ENCODE assay signal across 14 mouse cellular contexts in genomic region chr11:33860905-33861582, GRCm38 (mm10).
DNase-seq lines count a peak whose midpoint lies in the region; ATAC-seq lines count a peak whose summit lies in the region.
"Had no signal": no experiment of that assay in that cellular context is flagged by ENCODE, and none has a peak within 500 bp of the region (broad histone marks: within the 10 kb centered on the region; RNA-seq: fewer than 3 reads in every experiment).

No protein-coding gene starts in this region.

- no peaks in the 10 kb centered on the region for H3K27me3 ChIP-seq in heart, embryonic 16.5 days (ENCODE audit: control insufficient read depth, insufficient read depth, low read length)
- H3K27me3 ChIP-seq: limb, embryonic 15.5 days had no signal

- H3K9me3 ChIP-seq in heart, embryonic 16.5 days (replicated peaks; ENCODE audit: control insufficient read depth, low read length): no peaks in the 10 kb centered on the region
- H3K9me3 ChIP-seq: limb, embryonic 15.5 days had no signal

- DNase-seq in kidney, adult 9 months: peak; percentile 25
- no peak for DNase-seq in kidney, adult 11 months
- DNase-seq in 3134 (ENCODE audit: extremely low read depth, insufficient read length, low spot score): peak; percentile 64
- DNase-seq in 3T3-L1 (ENCODE audit: low read depth, low spot score): peak; percentile 32
- no peak for DNase-seq in layer of hippocampus, adult 8-10 months (ENCODE audit: low spot score in 2 of 2)
- DNase-seq in adrenal gland, adult 8-10 months: no peak
- DNase-seq: cerebellum, adult 18-20 months; midbrain, embryonic 14.5 days; spleen, adult 18-20 months had no signal

- peak; percentile 72 for ATAC-seq in heart, embryonic 16.5 days (replicated peaks; ENCODE audit: extremely low read depth, insufficient read depth, low FRiP score)
- ATAC-seq in erythroid progenitor cell, adult 5-6 weeks (replicated peaks; ENCODE audit: low FRiP score, poor library complexity, severe bottlenecking): no peak
- ATAC-seq: inflammation-experienced regulatory T-cells, adult 6 months had no signal

- 60% methylated on average over 4 of the region's 4 CpGs for WGBS in heart, embryonic 16.5 days

- H3K4me1 ChIP-seq in heart, embryonic 16.5 days (ENCODE audit: control insufficient read depth, insufficient read depth, low read length): 0 out of 2 replicates have a peak, but pooled peaks cover 2% of the 10 kb centered on the region
- H3K4me1 ChIP-seq: limb, embryonic 15.5 days had no signal

- H3K9ac ChIP-seq in heart, embryonic 16.5 days (ENCODE audit: low read length): no peak overlapping the region
- H3K9ac ChIP-seq: limb, embryonic 15.5 days had no signal

- H3K4me2 ChIP-seq in heart, embryonic 16.5 days (ENCODE audit: low read depth, low read length): no peak overlapping the region
- H3K4me2 ChIP-seq: limb, embryonic 15.5 days had no signal

- peak overlapping the region; percentile 59; the same call in 1 of the 2 replicates for H3K27ac ChIP-seq in heart, embryonic 16.5 days (ENCODE audit: low read length)
- H3K27ac ChIP-seq: heart, adult 2 months; limb, embryonic 15.5 days had no signal

- H3K36me3 ChIP-seq in heart, embryonic 16.5 days (ENCODE audit: control insufficient read depth, insufficient read depth): no peaks in the 10 kb centered on the region
- H3K36me3 ChIP-seq: limb, embryonic 15.5 days had no signal

- no peak overlapping the region for H3K4me3 ChIP-seq in heart, embryonic 16.5 days (ENCODE audit: low read length)
- H3K4me3 ChIP-seq: heart, adult 2 months; limb, embryonic 15.5 days had no signal

Comparison
In these comparisons a context has a peak if more than half of its experiments do, and no peak if none do; other contexts are left out.
1. DNase-seq: peak in kidney, adult 9 months (single experiment), 3134 (single experiment) and 3T3-L1 (single experiment); none in kidney, adult 11 months (single experiment), layer of hippocampus, adult 8-10 months (0 of 2) and adrenal gland, adult 8-10 months (single experiment).